Mouse (Mus musculus) left cerebral cortex, postnatal 36 days (tissue): ENCODE data around the gene Ppm1k. TPM values are rescaled to one million over a fixed set of nuclear protein-coding genes. Genes with fewer than 3 reads are reported as not detected.
"Not testable (repeated sequence)": the region's sequence is repeated elsewhere in the genome, so short reads cannot be mapped to it uniquely, and the experiment has no call there.

Experiments used
- DNase-seq, 2 experiments: peaks; one replicate each; pipeline ENCODE4 v3.0.0; 2021 to 2022; ENCODE audit warnings: low spot score in 2 of 2, mixed read lengths in 1 of 2
- intact Hi-C: fragments of 180-260 bp; cut with DNase I; formaldehyde crosslinking; loops from one replicate; pipeline ENCODE4 v1.15.1; 2025
- total RNA-seq, 2 experiments: library from RNA; stranded (reverse); gene quantifications; 2 replicates each; pipeline ENCODE4 v1.2.3; 2021

The Ppm1k gene
- total RNA-seq, 2 experiments from 2014 or later = 74.7 to 77.6 TPM

- peak in 1 of 2 experiments; percentile 33 for DNase-seq
- intact Hi-C loops = loop anchor here (10.0 kb wide), 1 partner anchor 609 kb away; the partner anchor contains the start of genes Nt5c3 and Vmn1r4
Observed at GRCm38 (mm10) chr6:57534231-57534610, 1.0 kb downstream of the Ppm1k start.

- DNase-seq = no peak
- intact Hi-C loops = loop anchor here (10.0 kb wide), 1 partner anchor 609 kb away; the partner anchor contains the start of genes Nt5c3 and Vmn1r4
Observed at GRCm38 (mm10) chr6:57533410-57533809, 1.9 kb downstream of the Ppm1k start.

GRCm38 (mm10) chr6:57532022-57532421, 3.2 kb downstream of the Ppm1k start:
- DNase-seq = no peak
- intact Hi-C loops = loop anchor here (10.0 kb wide), 1 partner anchor 607 kb away; the partner anchor contains the start of genes Nt5c3 and Vmn1r4

GRCm38 (mm10) chr6:57531441-57531840, 3.8 kb downstream of the Ppm1k start:
- intact Hi-C loops = loop anchor here (10.0 kb wide), 1 partner anchor 607 kb away; the partner anchor contains the start of genes Nt5c3 and Vmn1r4
- no peak for DNase-seq

- no peak for DNase-seq
- intact Hi-C loops = loop anchor here (10.0 kb wide), 1 partner anchor 606 kb away; the partner anchor contains the start of genes Nt5c3 and Vmn1r4
Observed at GRCm38 (mm10) chr6:57531011-57531410, 4.3 kb downstream of the Ppm1k start.

- intact Hi-C loops = no loop called here
- no peak for DNase-seq
Observed at GRCm38 (mm10) chr6:57529336-57529845, 5.9 kb downstream of the Ppm1k start.

- intact Hi-C loops = no loop called here
- DNase-seq = no peak
Observed at GRCm38 (mm10) chr6:57526933-57527332, 8.3 kb downstream of the Ppm1k start.

GRCm38 (mm10) chr6:57524742-57525141, 10.5 kb downstream of the Ppm1k start:
- intact Hi-C loops = no loop called here
- peak; percentile 41 to 49 for DNase-seq

- DNase-seq = no peak
- intact Hi-C loops = no loop called here
Observed at GRCm38 (mm10) chr6:57520749-57521652, 14.3 kb downstream of the Ppm1k start.

- DNase-seq = no peak
- intact Hi-C loops = no loop called here
Observed at GRCm38 (mm10) chr6:57514035-57514374, 21.3 kb downstream of the Ppm1k start.

GRCm38 (mm10) chr6:57513351-57514034, 21.8 kb downstream of the Ppm1k start:
- intact Hi-C loops = no loop called here
- DNase-seq = no peak

GRCm38 (mm10) chr6:57511899-57512298, 23.4 kb downstream of the Ppm1k start:
- DNase-seq = peak; percentile 52 to 55
- intact Hi-C loops = no loop called here

- no peak for DNase-seq
- intact Hi-C loops = no loop called here
Observed at GRCm38 (mm10) chr6:57503662-57504379, 31.4 kb downstream of the Ppm1k start.

GRCm38 (mm10) chr6:57499209-57499608, 36.1 kb downstream of the Ppm1k start:
- intact Hi-C loops = no loop called here
- no peak for DNase-seq

GRCm38 (mm10) chr6:57468161-57468560, 67.1 kb downstream of the Ppm1k start:
- DNase-seq, intact Hi-C loops: not testable (repeated sequence)

Other genes with a start within 250 kb of the Ppm1k start
- gene Vmn1r16, start 206.0 kb downstream of the Ppm1k start, total RNA-seq = not detected
- not detected for gene Vmn1r17, start 171.7 kb downstream of the Ppm1k start, total RNA-seq
- gene Vmn1r18, start 139.7 kb downstream of the Ppm1k start, total RNA-seq = under 1 TPM; 0.02 to 0.07 TPM
- not detected for gene Vmn1r19, start 131.7 kb downstream of the Ppm1k start, total RNA-seq
- not detected for gene Vmn1r20, start 106.5 kb downstream of the Ppm1k start, total RNA-seq
- gene Herc6, start 45.5 kb upstream of the Ppm1k start, total RNA-seq = 10 to 100 TPM in 1 of 2 experiments, 1 to 10 TPM in 1; 7.9 to 13.6 TPM
- gene Pyurf, start 156.6 kb upstream of the Ppm1k start, total RNA-seq = 1 to 10 TPM; 8.9 to 9.2 TPM
- 100 to 1,000 TPM; 114 to 127 TPM for gene Lancl2, start 167.1 kb upstream of the Ppm1k start, total RNA-seq